Mouse (Mus musculus) heart, postnatal 0 days (tissue): ENCODE results near the gene Acp6. TPM values are rescaled to one million over a fixed set of nuclear protein-coding genes. Genes with fewer than 3 reads are reported as not detected.

ENCODE experiments used
- ATAC-seq: fragments of 200-750 bp; cut with Nextera tagmentation; 2 replicates; pipeline ENCODE4 v1.8.0; 2017; ENCODE audit warnings: low read depth, moderate number of reproducible peaks, moderate library complexity; ENCODE audit not compliant: insufficient read depth
- DNase-seq: peaks from one replicate; pipeline ENCODE4 v3.0.0-alpha.2; 2016; ENCODE audit warnings: low spot score
- H3K27ac ChIP-seq: fragments of 300-500 bp; sonication (generic); 2 replicates; pipeline ENCODE4 v1.5.1; 2014; ENCODE audit warnings: low read depth, mild to moderate bottlenecking
- H3K27me3 ChIP-seq: fragments of 300-500 bp; sonication (generic); 2 replicates; pipeline ENCODE4 v1.6.1; 2014; ENCODE audit warnings: low read length, mixed read lengths; ENCODE audit not compliant: control insufficient read depth, insufficient read depth
- H3K36me3 ChIP-seq: fragments of 300-500 bp; sonication (generic); replicated peaks from 2 replicates; pipeline ENCODE4 v1.6.1; 2014; ENCODE audit warnings: low read length, mixed read lengths; ENCODE audit not compliant: control insufficient read depth, insufficient read depth
- H3K4me1 ChIP-seq: fragments of 300-500 bp; sonication (generic); 2 replicates; pipeline ENCODE4 v1.6.1; 2014; ENCODE audit warnings: antibody characterized with exemption; ENCODE audit not compliant: control insufficient read depth, insufficient read depth
- H3K4me2 ChIP-seq: fragments of 300-500 bp; sonication (generic); 2 replicates; pipeline ENCODE4 v1.6.1; 2014; ENCODE audit warnings: low read depth, mild to moderate bottlenecking, low read length, moderate library complexity
- H3K4me3 ChIP-seq: fragments of 300-500 bp; sonication (generic); 2 replicates; pipeline ENCODE4 v1.5.1; 2014; ENCODE audit warnings: low read depth, low read length
- H3K9ac ChIP-seq: fragments of 300-500 bp; sonication (generic); replicated peaks from 2 replicates; pipeline ENCODE4 v1.6.1; 2014; ENCODE audit warnings: low read depth, low read length, mixed read lengths
- H3K9me3 ChIP-seq: fragments of 300-500 bp; sonication (generic); replicated peaks from 2 replicates; pipeline ENCODE4 v1.6.1; 2016; ENCODE audit warnings: low read length; ENCODE audit not compliant: control insufficient read depth
- CTCF ChIP-seq: IDR thresholded peaks from 2 replicates; pipeline ENCODE4 v1.5.1; 2016; ENCODE audit warnings: antibody characterized with exemption, control low read depth, low read depth
- EP300 ChIP-seq: IDR thresholded peaks from 2 replicates; pipeline ENCODE4 v1.6.1; 2016; ENCODE audit warnings: antibody characterized with exemption, low read depth
- WGBS: fragments of 180-500 bp; shearing (Covaris S2); extraction: QIAGEN DNeasy Blood & Tissue Kit; methylation state at CpG from one replicate; pipeline ENCODE4 v1.1.7; 2014; 5-methylcytosine and 5-hydroxymethylcytosine counted together
- polyA plus RNA-seq: library from polyadenylated mRNA; unstranded; fragments of >200 nt; fragmentation: Nextera tagmentation; extraction: Ambion mirVana; gene quantifications from 2 replicates; pipeline ENCODE4 v1.2.1, GENCODE M21; 2015
- total RNA-seq: library from RNA; depleted of rRNA; stranded (reverse); fragments of >200 nt; gene quantifications from 2 replicates; pipeline ENCODE4 v1.2.3, GENCODE M21; 2014; ENCODE audit warnings: low replicate concordance; rRNA removed

Acp6 gene
- total and polyA plus RNA-seq, 2 experiments from 2014 or later = 46.3 to 57.5 TPM

DNA sequence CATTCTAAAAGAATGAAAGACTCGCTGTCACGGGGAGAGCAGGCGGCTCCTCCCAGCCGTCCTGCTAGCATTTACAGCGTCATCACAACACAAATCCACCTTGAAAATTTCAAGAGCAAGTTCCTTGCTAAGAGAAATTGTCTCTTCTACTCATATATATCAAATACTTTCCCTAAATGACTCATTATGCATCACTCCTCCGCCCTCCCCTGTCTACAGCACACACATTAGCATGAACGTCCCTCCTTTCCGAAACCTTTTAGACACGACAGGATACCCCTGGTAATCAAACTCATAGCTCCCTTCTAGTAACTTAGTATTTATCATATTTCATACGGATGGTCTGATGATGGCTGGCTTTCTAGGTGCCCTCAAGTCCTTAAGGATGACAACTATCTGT lies 55.3 kb downstream of the Acp6 start:
- H3K27me3 ChIP-seq = no peaks in the 10 kb centered on the region
- H3K4me3 ChIP-seq = no peak overlapping the region
- TF ChIP-seq CTCF (no peak), EP300 (no peak)
- no peak for ATAC-seq
- H3K27ac ChIP-seq = no peak overlapping the region
- no peak for DNase-seq
- 79% methylated on average over 10 of the region's 10 CpGs for WGBS
- peaks cover 7% of the 10 kb centered on the region for H3K4me1 ChIP-seq
- H3K9me3 ChIP-seq = no peaks in the 10 kb centered on the region
- no peak overlapping the region for H3K9ac ChIP-seq
- peaks cover 84% of the 10 kb centered on the region for H3K36me3 ChIP-seq
- no peak overlapping the region for H3K4me2 ChIP-seq

GRCm38 (mm10) chr3:97214439-97214838 lies 55.9 kb downstream of the Acp6 start:
- peak; percentile 72 for DNase-seq
- WGBS = 26% methylated on average over 1 of the region's 1 CpGs
- H3K4me1 ChIP-seq = peaks cover 7% of the 10 kb centered on the region
- H3K27ac ChIP-seq = peak overlapping the region; percentile 20; the same call in 1 of the 2 replicates
- peaks cover 87% of the 10 kb centered on the region for H3K36me3 ChIP-seq
- H3K9me3 ChIP-seq = no peaks in the 10 kb centered on the region
- peak; percentile 53; the same call in 1 of the 2 replicates for ATAC-seq
- no peak for TF ChIP-seq EP300
- no peak for TF ChIP-seq CTCF
- H3K4me2 ChIP-seq = no peak overlapping the region
- H3K27me3 ChIP-seq = no peaks in the 10 kb centered on the region
- H3K4me3 ChIP-seq = no peak overlapping the region
- no peak overlapping the region; the same call in 1 of the 2 replicates for H3K9ac ChIP-seq

- Histone ChIP-seq H3K4me3 (no peak overlapping the region), H3K9me3 (no peaks in the 10 kb centered on the region), H3K36me3 (peaks cover 87% of the 10 kb centered on the region), H3K4me2 (no peak overlapping the region), H3K9ac (no peak overlapping the region), H3K27me3 (no peaks in the 10 kb centered on the region), H3K27ac (no peak overlapping the region), H3K4me1 (peaks cover 7% of the 10 kb centered on the region)
- DNase-seq (no peak), ATAC-seq (no peak)
- TF ChIP-seq EP300 = no peak
- no peak for TF ChIP-seq CTCF
- 53% methylated on average over 3 of the region's 3 CpGs for WGBS
Measured at GRCm38 (mm10) chr3:97215526-97215925, 56.9 kb downstream of the Acp6 start.

GRCm38 (mm10) chr3:97223261-97223660 lies 64.7 kb downstream of the Acp6 start:
- Histone ChIP-seq H3K4me1 (peaks cover 19% of the 10 kb centered on the region), H3K4me3 (no peak overlapping the region), H3K27ac (no peak overlapping the region), H3K36me3 (peaks cover 46% of the 10 kb centered on the region), H3K4me2 (no peak overlapping the region), H3K27me3 (no peaks in the 10 kb centered on the region), H3K9ac (no peak overlapping the region), H3K9me3 (no peaks in the 10 kb centered on the region)
- TF ChIP-seq CTCF (no peak), EP300 (no peak)
- DNase-seq = no peak
- WGBS = 68% methylated on average over 9 of the region's 9 CpGs
- no peak for ATAC-seq

- Histone ChIP-seq H3K36me3 (peaks cover 28% of the 10 kb centered on the region), H3K27me3 (no peaks in the 10 kb centered on the region), H3K4me1 (peaks cover 26% of the 10 kb centered on the region), H3K27ac (peak overlapping the region; percentile 57), H3K4me3 (no peak overlapping the region), H3K9ac (no peak overlapping the region), H3K9me3 (no peaks in the 10 kb centered on the region), H3K4me2 (peak overlapping the region; percentile 85; the same call in 1 of the 2 replicates)
- TF ChIP-seq CTCF (no peak), EP300 (no peak)
- WGBS = 57% methylated on average over 5 of the region's 5 CpGs
- no peak for ATAC-seq
- no peak for DNase-seq
Measured at GRCm38 (mm10) chr3:97225231-97225630, 66.7 kb downstream of the Acp6 start.

DNA sequence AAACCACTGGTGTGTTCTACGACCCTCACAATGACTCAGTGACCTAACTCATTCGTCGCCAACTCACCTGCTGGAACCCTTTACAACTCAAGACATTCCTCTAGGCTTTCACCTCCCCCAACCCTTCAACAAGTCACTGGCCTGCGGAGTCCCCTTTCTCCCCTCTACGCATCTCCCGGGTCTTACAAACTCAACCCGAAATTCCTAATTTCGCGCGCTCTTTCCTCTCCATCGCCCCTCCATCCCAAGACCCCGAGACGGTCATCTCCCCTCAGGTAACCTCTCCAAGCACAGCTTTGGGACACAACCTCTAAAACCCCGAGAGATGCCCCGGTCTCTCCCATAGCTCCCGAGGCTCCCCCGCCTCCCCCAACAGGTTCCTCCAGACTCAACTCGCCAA lies 68.1 kb downstream of the Acp6 start:
- ATAC-seq (no peak), DNase-seq (no peak)
- H3K4me1 ChIP-seq = peaks cover 26% of the 10 kb centered on the region
- H3K4me2 ChIP-seq = peak overlapping the region; percentile 85
- no peaks in the 10 kb centered on the region for H3K27me3 ChIP-seq
- TF ChIP-seq EP300 = no peak
- TF ChIP-seq CTCF = no peak
- H3K27ac ChIP-seq = peak overlapping the region; percentile 89
- WGBS = 2% methylated on average over 18 of the region's 18 CpGs
- peak overlapping the region; percentile 98 for H3K4me3 ChIP-seq
- peaks cover 16% of the 10 kb centered on the region for H3K36me3 ChIP-seq
- H3K9me3 ChIP-seq = no peaks in the 10 kb centered on the region
- peak overlapping the region; percentile 94 for H3K9ac ChIP-seq

Other genes with a start within 250 kb of the Acp6 start
- gene Gja8, start 232.8 kb upstream of the Acp6 start, total RNA-seq = not detected in 2 replicates
- gene Gja8, start 232.8 kb upstream of the Acp6 start, polyA plus RNA-seq = not detected in 2 replicates
- gene Bcl9, start 139.1 kb downstream of the Acp6 start, total RNA-seq = 15.7 and 24.7 TPM in 2 replicates
- 22.7 TPM in 2 replicates for gene Bcl9, start 139.1 kb downstream of the Acp6 start, polyA plus RNA-seq